Mouse (Mus musculus): ENCODE data around the gene Dip2b.
A peak's percentile ranks its signal among the peaks of the same experiment; 100 is the strongest.

Gene Dip2b

GRCm38 (mm10) chr15:100179685-100180084 is 141.2 kb downstream of the Dip2b start:
- no peak for DNase-seq (ENCODE audit: low spot score)

GRCm38 (mm10) chr15:100180221-100180620 is 141.8 kb downstream of the Dip2b start:
- no peak for DNase-seq (ENCODE audit: low spot score)

- DNase-seq (ENCODE audit: low spot score) = no peak
Measured at GRCm38 (mm10) chr15:100181841-100182240, 143.4 kb downstream of the Dip2b start.

- no peak for DNase-seq (ENCODE audit: low spot score)
Measured at GRCm38 (mm10) chr15:100182526-100183280, 144.2 kb downstream of the Dip2b start.

- DNase-seq (ENCODE audit: low spot score) = no peak
Measured at GRCm38 (mm10) chr15:100183510-100183909, 145.0 kb downstream of the Dip2b start.

- DNase-seq (ENCODE audit: low spot score) = peak; percentile 43
Measured at GRCm38 (mm10) chr15:100184821-100185496, 146.5 kb downstream of the Dip2b start.

GRCm38 (mm10) chr15:100186234-100186633 is 147.8 kb downstream of the Dip2b start:
- no peak for DNase-seq (ENCODE audit: low spot score)

GRCm38 (mm10) chr15:100186882-100187672 is 148.6 kb downstream of the Dip2b start:
- DNase-seq (ENCODE audit: low spot score) = no peak

GRCm38 (mm10) chr15:100188542-100188941 is 150.1 kb downstream of the Dip2b start:
- peak; percentile 44 for DNase-seq (ENCODE audit: low spot score)

GRCm38 (mm10) chr15:100188962-100189404 is 150.5 kb downstream of the Dip2b start:
- DNase-seq (ENCODE audit: low spot score) = no peak

- no peak for DNase-seq (ENCODE audit: low spot score)
Measured at GRCm38 (mm10) chr15:100190083-100190482, 151.6 kb downstream of the Dip2b start.

- no peak for DNase-seq (ENCODE audit: low spot score)
Measured at GRCm38 (mm10) chr15:100198983-100199745, 160.7 kb downstream of the Dip2b start.

GRCm38 (mm10) chr15:100199790-100200189 is 161.3 kb downstream of the Dip2b start:
- no peak for DNase-seq (ENCODE audit: low spot score)

GRCm38 (mm10) chr15:100201806-100202205 is 163.3 kb downstream of the Dip2b start:
- DNase-seq (ENCODE audit: low spot score) = no peak

GRCm38 (mm10) chr15:100202431-100203015 is 164.1 kb downstream of the Dip2b start:
- no peak for DNase-seq (ENCODE audit: low spot score)

GRCm38 (mm10) chr15:100204574-100204973 is 166.1 kb downstream of the Dip2b start:
- no peak for DNase-seq (ENCODE audit: low spot score)

- no peak for DNase-seq (ENCODE audit: low spot score)
Measured at GRCm38 (mm10) chr15:100210013-100210412, 171.5 kb downstream of the Dip2b start.

GRCm38 (mm10) chr15:100213339-100213738 is 174.9 kb downstream of the Dip2b start:
- DNase-seq (ENCODE audit: low spot score) = no peak

- no peak for DNase-seq (ENCODE audit: low spot score)
Measured at GRCm38 (mm10) chr15:100215092-100215491, 176.6 kb downstream of the Dip2b start.

- DNase-seq (ENCODE audit: low spot score) = no peak
Measured at GRCm38 (mm10) chr15:100216173-100216572, 177.7 kb downstream of the Dip2b start.

GRCm38 (mm10) chr15:100218018-100218417 is 179.6 kb downstream of the Dip2b start:
- DNase-seq (ENCODE audit: low spot score) = no peak

Data from retina, embryonic 14.5 days (tissue).